Mouse (Mus musculus) testis, adult 2 months (tissue): Measurements from ENCODE around the gene Tshb. TPM values are rescaled to one million over a fixed set of nuclear protein-coding genes. Genes with fewer than 3 reads are reported as not detected.

Source experiments
- H3K27ac ChIP-seq: fragments of 200-500 bp; 2 replicates; pipeline ENCODE4 v1.5.1; 2012; ENCODE audit warnings: low read depth, low read length; ENCODE audit not compliant: control insufficient read depth, insufficient read depth
- H3K27me3 ChIP-seq: fragments of 200-500 bp; 2 replicates; pipeline ENCODE4 v1.6.1; 2012; ENCODE audit warnings: mild to moderate bottlenecking, low read length, moderate library complexity; ENCODE audit not compliant: control insufficient read depth, insufficient read depth
- H3K36me3 ChIP-seq: fragments of 200-500 bp; 2 replicates; pipeline ENCODE4 v1.6.1; 2012; ENCODE audit warnings: mild to moderate bottlenecking, low read length; ENCODE audit not compliant: control insufficient read depth, insufficient read depth
- H3K4me1 ChIP-seq: fragments of 200-500 bp; 2 replicates; pipeline ENCODE4 v1.6.1; 2012; ENCODE audit warnings: low read length; ENCODE audit not compliant: control insufficient read depth, insufficient read depth
- H3K4me3 ChIP-seq: fragments of 200-500 bp; 2 replicates; pipeline ENCODE4 v1.5.1; 2012; ENCODE audit warnings: low read depth, mild to moderate bottlenecking, low read length, moderate library complexity, mixed read lengths; ENCODE audit not compliant: control insufficient read depth
- CTCF ChIP-seq: fragments of 200-500 bp; IDR thresholded peaks from 2 replicates; pipeline ENCODE4 v1.5.1; 2012; ENCODE audit warnings: low read depth, mild to moderate bottlenecking, inconsistent platforms, low read length, moderate library complexity; ENCODE audit not compliant: control insufficient read depth, insufficient read depth, insufficient replicate concordance
- POLR2A ChIP-seq: fragments of 200-500 bp; IDR thresholded peaks from 2 replicates; pipeline ENCODE4 v1.6.1; 2012; ENCODE audit warnings: low read depth, mild to moderate bottlenecking, inconsistent platforms, low read length, moderate library complexity; ENCODE audit not compliant: control insufficient read depth
- polyA plus RNA-seq: library from polyadenylated mRNA; depleted of rRNA; stranded (reverse); fragments of >200 nt; gene quantifications from 2 replicates; pipeline ENCODE4 v1.2.3, GENCODE M21; 2012

The Tshb gene
- polyA plus RNA-seq, 1 experiment, result 3.8 TPM

GRCm38 (mm10) chr3:102748038-102748437, 34.5 kb downstream of the Tshb start:
- H3K27ac ChIP-seq, result no peak overlapping the region
- no peaks in the 10 kb centered on the region for H3K4me1 ChIP-seq
- H3K36me3 ChIP-seq, result no peaks in the 10 kb centered on the region
- H3K27me3 ChIP-seq, result no peaks in the 10 kb centered on the region
- TF ChIP-seq POLR2A (no peak), CTCF (no peak)
- H3K4me3 ChIP-seq, result no peak overlapping the region

- TF ChIP-seq POLR2A, result no peak
- no peak for TF ChIP-seq CTCF
- Histone ChIP-seq H3K36me3 (no peaks in the 10 kb centered on the region), H3K4me1 (no peaks in the 10 kb centered on the region), H3K4me3 (no peak overlapping the region), H3K27me3 (no peaks in the 10 kb centered on the region), H3K27ac (no peak overlapping the region)
Observed at GRCm38 (mm10) chr3:102746174-102746573, 36.3 kb downstream of the Tshb start.

GRCm38 (mm10) chr3:102744657-102745056, 37.9 kb downstream of the Tshb start:
- no peak overlapping the region for H3K27ac ChIP-seq
- no peaks in the 10 kb centered on the region for H3K27me3 ChIP-seq
- no peaks in the 10 kb centered on the region for H3K36me3 ChIP-seq
- TF ChIP-seq CTCF (no peak), POLR2A (no peak)
- H3K4me3 ChIP-seq, result no peak overlapping the region
- no peaks in the 10 kb centered on the region for H3K4me1 ChIP-seq

GRCm38 (mm10) chr3:102743781-102744471, 38.6 kb downstream of the Tshb start:
- Histone ChIP-seq H3K36me3 (no peaks in the 10 kb centered on the region), H3K4me3 (no peak overlapping the region), H3K27me3 (no peaks in the 10 kb centered on the region), H3K4me1 (no peaks in the 10 kb centered on the region), H3K27ac (no peak overlapping the region)
- no peak for TF ChIP-seq POLR2A
- no peak for TF ChIP-seq CTCF

- Histone ChIP-seq H3K27ac (no peak overlapping the region), H3K4me1 (no peaks in the 10 kb centered on the region), H3K36me3 (no peaks in the 10 kb centered on the region), H3K27me3 (no peaks in the 10 kb centered on the region), H3K4me3 (no peak overlapping the region)
- no peak for TF ChIP-seq CTCF
- TF ChIP-seq POLR2A, result no peak
Observed at GRCm38 (mm10) chr3:102743202-102743601, 39.3 kb downstream of the Tshb start.

- H3K27ac ChIP-seq, result no peak overlapping the region
- no peak for TF ChIP-seq POLR2A
- no peak for TF ChIP-seq CTCF
- no peak overlapping the region for H3K4me3 ChIP-seq
- H3K36me3 ChIP-seq, result no peaks in the 10 kb centered on the region
- no peaks in the 10 kb centered on the region for H3K27me3 ChIP-seq
- H3K4me1 ChIP-seq, result no peaks in the 10 kb centered on the region
Observed at GRCm38 (mm10) chr3:102742725-102743124, 39.8 kb downstream of the Tshb start.

- no peak for TF ChIP-seq CTCF
- no peak for TF ChIP-seq POLR2A
- no peak overlapping the region for H3K27ac ChIP-seq
- peaks cover 14% of the 10 kb centered on the region for H3K4me1 ChIP-seq
- no peak overlapping the region for H3K4me3 ChIP-seq
- H3K36me3 ChIP-seq, result no peaks in the 10 kb centered on the region
- H3K27me3 ChIP-seq, result no peaks in the 10 kb centered on the region
Observed at GRCm38 (mm10) chr3:102738926-102739325, 43.6 kb downstream of the Tshb start.

- Histone ChIP-seq H3K4me1 (peaks cover 14% of the 10 kb centered on the region), H3K36me3 (no peaks in the 10 kb centered on the region), H3K4me3 (no peak overlapping the region), H3K27ac (no peak overlapping the region), H3K27me3 (no peaks in the 10 kb centered on the region)
- TF ChIP-seq CTCF, result no peak
- TF ChIP-seq POLR2A, result no peak
Observed at GRCm38 (mm10) chr3:102738161-102738901, 44.2 kb downstream of the Tshb start.
